Mouse (Mus musculus) erythroblast, embryonic 14.5 days (primary cell): ENCODE results near the gene Olfr71.

Experiments
- GATA1 ChIP-seq: IDR thresholded peaks from 2 replicates; pipeline ENCODE4 v1.6.1; 2012; ENCODE audit warnings: low read length, inconsistent platforms, mixed read lengths
- TAL1 ChIP-seq: IDR thresholded peaks from 3 replicates; pipeline ENCODE4 v1.6.1; 2012; ENCODE audit warnings: low read length, inconsistent platforms, mixed read lengths

- TF ChIP-seq TAL1 (no peak), GATA1 (no peak)
Observed at GRCm38 (mm10) chr4:43741526-43741925, 31.5 kb upstream of the Olfr71 start.
